Comparison of ENCODE assay signal across 9 mouse cellular contexts in genomic region chr11:98969496-98969927, GRCm38 (mm10). TPM values are rescaled to one million over a fixed set of nuclear protein-coding genes. Genes with fewer than 3 reads are reported as not detected.
DNase-seq lines count a peak whose midpoint lies in the region; ATAC-seq and TF ChIP-seq lines count a peak whose summit lies in the region.
"Had no signal": no experiment of that assay in that cellular context is flagged by ENCODE, and none has a peak within 500 bp of the region (broad histone marks: within the 10 kb centered on the region; RNA-seq: fewer than 3 reads in every experiment).

No protein-coding gene starts in this region.

- no peaks in the 10 kb centered on the region for H3K27me3 ChIP-seq in forebrain, embryonic 16.5 days (replicated peaks; ENCODE audit: control insufficient read depth, insufficient read depth, low read length)
- no peaks in the 10 kb centered on the region for H3K27me3 ChIP-seq in neural tube, embryonic 12.5 days (replicated peaks)

- no peak for TF ChIP-seq CTCF in layer of hippocampus, adult 2 months (conservative IDR thresholded peaks at IDR 0.05)

- H3K27ac ChIP-seq in forebrain, embryonic 16.5 days (ENCODE audit: low read length) = peak overlapping the region; percentile 91
- H3K27ac ChIP-seq in layer of hippocampus, adult 2 months = peak overlapping the region; percentile 40; the same call in 1 of the 2 replicates
- H3K27ac ChIP-seq in neural tube, embryonic 12.5 days = peak overlapping the region; percentile 97

- peak; percentile 28 for DNase-seq in gastrocnemius, postnatal 10 days
- DNase-seq in gastrocnemius, adult 18-20 months (ENCODE audit: low spot score) = no peak
- DNase-seq in adipocyte (ENCODE audit: low spot score) = peak; percentile 12
- DNase-seq in layer of hippocampus, adult 2 months (ENCODE audit: low spot score in 2 of 2) = peak; percentile 83 to 87
- no peak for DNase-seq in urinary bladder, postnatal 14 days (ENCODE audit: low spot score)

- H3K9ac ChIP-seq in forebrain, embryonic 16.5 days (replicated peaks; ENCODE audit: low read depth, low read length) = peak overlapping the region; percentile 40
- peak overlapping the region; percentile 84 for H3K9ac ChIP-seq in neural tube, embryonic 12.5 days

- H3K4me3 ChIP-seq in forebrain, embryonic 16.5 days (replicated peaks; ENCODE audit: low read length) = peak overlapping the region; percentile 6
- no peak overlapping the region for H3K4me3 ChIP-seq in layer of hippocampus, adult 2 months
- peak overlapping the region; percentile 22 for H3K4me3 ChIP-seq in neural tube, embryonic 12.5 days

- H3K36me3 ChIP-seq in forebrain, embryonic 16.5 days (ENCODE audit: control insufficient read depth, insufficient read depth) = no peaks in the 10 kb centered on the region
- peaks cover 53% of the 10 kb centered on the region for H3K36me3 ChIP-seq in neural tube, embryonic 12.5 days

- peak overlapping the region; percentile 40 for H3K4me2 ChIP-seq in forebrain, embryonic 16.5 days (ENCODE audit: low read length)
- H3K4me2 ChIP-seq in neural tube, embryonic 12.5 days (replicated peaks) = peak overlapping the region; percentile 96

- H3K9me3 ChIP-seq in forebrain, embryonic 16.5 days (ENCODE audit: control insufficient read depth, low read length) = no peaks in the 10 kb centered on the region
- no peaks in the 10 kb centered on the region for H3K9me3 ChIP-seq in neural tube, embryonic 12.5 days

- peaks cover 74% of the 10 kb centered on the region for H3K4me1 ChIP-seq in forebrain, embryonic 16.5 days (replicated peaks; ENCODE audit: control insufficient read depth, insufficient read depth, low read length)
- H3K4me1 ChIP-seq in neural tube, embryonic 12.5 days = peaks cover 75% of the 10 kb centered on the region

- WGBS in forebrain, embryonic 16.5 days = 3% methylated on average over 17 of the region's 17 CpGs
- 8% methylated on average over 17 of the region's 17 CpGs for WGBS in neural tube, embryonic 12.5 days

- peak; percentile 77 for ATAC-seq in forebrain, embryonic 16.5 days
- peak; percentile 56 for ATAC-seq in neural tube, embryonic 12.5 days (ENCODE audit: low FRiP score, low read depth)
- no peak for ATAC-seq in CD4-positive, CD25-positive, alpha-beta regulatory T cell, adult 4 months

RNA-seq across cellular contexts. Expression of gene Gjd3, which starts 13.3 kb away (rescaled TPM):
- total RNA-seq in gastrocnemius, postnatal 10 days (2021) = not detected
- total RNA-seq in gastrocnemius, adult 18-20 months (2021) = not detected
- polyA plus RNA-seq in forebrain, embryonic 16.5 days (2015; fragmentation: Nextera tagmentation; extraction: Ambion mirVana) = 0.51 and 1.0 TPM in 2 replicates
- 1 to 10 TPM; 1.3 to 2.0 TPM for total RNA-seq in layer of hippocampus, adult 2 months (2021)
- polyA plus RNA-seq in neural tube, embryonic 12.5 days (2016; fragmentation: Nextera tagmentation; extraction: Ambion mirVana) = 1.8 and 2.0 TPM in 2 replicates
- not detected for polyA plus RNA-seq in CD4-positive, CD25-positive, alpha-beta regulatory T cell, adult 4 months (2017; shearing (Covaris generic))
- polyA plus RNA-seq: liver, embryonic 16.5 days had no signal

RNA-seq across cellular contexts. Expression of gene Rara, which starts 41.9 kb away (rescaled TPM):
- 10 to 100 TPM; 22.6 to 31.5 TPM for total RNA-seq in gastrocnemius, postnatal 10 days (2021)
- total RNA-seq in gastrocnemius, adult 18-20 months (2021) = 10 to 100 TPM; 12.9 to 13.2 TPM
- polyA plus RNA-seq in forebrain, embryonic 16.5 days (2015; fragmentation: Nextera tagmentation; extraction: Ambion mirVana) = 9.5 and 10.6 TPM in 2 replicates
- 10 to 100 TPM; 15.4 to 19.0 TPM for total RNA-seq in layer of hippocampus, adult 2 months (2021)
- polyA plus RNA-seq in neural tube, embryonic 12.5 days (2016; fragmentation: Nextera tagmentation; extraction: Ambion mirVana) = 51.1 and 52.5 TPM in 2 replicates
- 1 to 10 TPM; 8.6 to 8.9 TPM for polyA plus RNA-seq in CD4-positive, CD25-positive, alpha-beta regulatory T cell, adult 4 months (2017; shearing (Covaris generic))

RNA-seq across cellular contexts. Expression of gene Top2a, which starts 54.5 kb away (rescaled TPM):
- 10 to 100 TPM; 33.9 to 43.9 TPM for total RNA-seq in gastrocnemius, postnatal 10 days (2021)
- total RNA-seq in gastrocnemius, adult 18-20 months (2021) = under 1 TPM; 0.09 to 0.21 TPM
- polyA plus RNA-seq in forebrain, embryonic 16.5 days (2015; fragmentation: Nextera tagmentation; extraction: Ambion mirVana) = 97.6 and 121 TPM in 2 replicates
- total RNA-seq in layer of hippocampus, adult 2 months (2021) = 1 to 10 TPM; 1.7 to 3.0 TPM
- polyA plus RNA-seq in neural tube, embryonic 12.5 days (2016; fragmentation: Nextera tagmentation; extraction: Ambion mirVana) = 190 and 194 TPM in 2 replicates
- 10 to 100 TPM; 39.6 to 58.8 TPM for polyA plus RNA-seq in CD4-positive, CD25-positive, alpha-beta regulatory T cell, adult 4 months (2017; shearing (Covaris generic))

Comparison
In these comparisons a context has a peak if more than half of its experiments do, and no peak if none do; other contexts are left out.
1. DNase-seq: peak in gastrocnemius, postnatal 10 days (single experiment), adipocyte (single experiment) and layer of hippocampus, adult 2 months (2 of 2); none in gastrocnemius, adult 18-20 months (single experiment) and urinary bladder, postnatal 14 days (single experiment).
2. RNA of gene Top2a, which starts 54.5 kb away (total RNA-seq): 33.9 to 43.9 TPM in gastrocnemius, postnatal 10 days; 1.7 to 3.0 TPM in layer of hippocampus, adult 2 months and 0.09 to 0.21 TPM in gastrocnemius, adult 18-20 months; every median in the first group is over 4 times any median in the second.
3. H3K27ac ChIP-seq: peak in every context shown above with its lines; median percentile 97 in neural tube, embryonic 12.5 days; 91 in forebrain, embryonic 16.5 days; 40 in layer of hippocampus, adult 2 months.